Mouse (Mus musculus): ENCODE measurements at regions not wholly inside any gene's neighbourhood (a gene's known extent, or its start where the extent isn't known, plus 50 kb on each side); places are given as distances from the start of the nearest gene placed in this dataset.

DNA sequence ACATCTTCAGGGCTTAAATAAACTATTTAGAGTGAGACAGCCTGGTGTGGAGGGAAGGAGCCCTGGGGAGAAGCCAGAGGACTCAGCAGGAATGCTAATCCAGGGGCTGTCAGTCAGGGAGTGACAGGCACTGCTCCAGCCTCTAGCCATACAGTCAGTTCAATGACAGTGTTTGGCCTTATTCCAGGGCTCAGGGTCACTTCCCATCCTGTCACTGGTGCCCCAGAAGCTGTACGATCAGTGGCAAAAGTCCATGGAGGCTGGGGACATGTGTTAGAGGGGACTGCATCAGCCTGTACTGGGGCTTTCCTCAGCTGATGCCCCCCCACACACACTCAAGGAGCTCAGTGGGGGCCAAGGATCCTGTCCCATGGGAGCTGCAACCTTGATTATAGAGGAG lies 176.1 kb upstream of the 1700012A03Rik start:
- TF ChIP-seq CTCF (IDR thresholded peaks at IDR 0.05; ENCODE audit: extremely low read depth, insufficient read length, insufficient replicate concordance, low read depth, low read length) (no peak), POLR2A (IDR thresholded peaks at IDR 0.05; ENCODE audit: low read depth, low read length) (no peak)
